Mouse (Mus musculus) neural tube, embryonic 14.5 days (tissue): ENCODE data around the gene Csrnp2. TPM values are rescaled to one million over a fixed set of nuclear protein-coding genes. Genes with fewer than 3 reads are reported as not detected.
A peak's percentile ranks its signal among the peaks of the same experiment; 100 is the strongest.
"Not testable (repeated sequence)": the region's sequence is repeated elsewhere in the genome, so short reads cannot be mapped to it uniquely, and the experiment has no call there.

ENCODE experiments used
- ATAC-seq: fragments of 200-750 bp; cut with Nextera tagmentation; 2 replicates; pipeline ENCODE4 v1.8.0; 2017; ENCODE audit warnings: low read depth, mild to moderate bottlenecking, moderate TSS enrichment, moderate library complexity
- H3K27ac ChIP-seq: fragments of 300-500 bp; sonication (generic); 2 replicates; pipeline ENCODE4 v1.5.1; 2014; ENCODE audit warnings: low read depth, mild to moderate bottlenecking, control low read depth, low read length, moderate library complexity, mixed read lengths
- H3K27me3 ChIP-seq: fragments of 300-500 bp; sonication (generic); 2 replicates; pipeline ENCODE4 v1.6.1; 2014; ENCODE audit warnings: low read length; ENCODE audit not compliant: control insufficient read depth, insufficient read depth
- H3K36me3 ChIP-seq: fragments of 300-500 bp; sonication (generic); 2 replicates; pipeline ENCODE4 v1.6.1; 2014; ENCODE audit warnings: low read length, mixed read lengths; ENCODE audit not compliant: control insufficient read depth, insufficient read depth
- H3K4me1 ChIP-seq: fragments of 300-500 bp; sonication (generic); 2 replicates; pipeline ENCODE4 v1.6.1; 2014; ENCODE audit warnings: low read length; ENCODE audit not compliant: control insufficient read depth, insufficient read depth
- H3K4me2 ChIP-seq: fragments of 300-500 bp; sonication (generic); 2 replicates; pipeline ENCODE4 v1.6.1; 2014; ENCODE audit warnings: mild to moderate bottlenecking, low read depth, low read length, control low read depth
- H3K4me3 ChIP-seq: fragments of 300-500 bp; sonication (generic); 2 replicates; pipeline ENCODE4 v1.5.1; 2014; ENCODE audit warnings: low read depth, low read length, control low read depth, mixed read lengths
- H3K9ac ChIP-seq: fragments of 300-500 bp; sonication (generic); replicated peaks from 2 replicates; pipeline ENCODE4 v1.6.1; 2014; ENCODE audit warnings: low read depth, mild to moderate bottlenecking, control low read depth, low read length, mixed read lengths
- H3K9me3 ChIP-seq: fragments of 300-500 bp; sonication (generic); 2 replicates; pipeline ENCODE4 v1.6.1; 2016; ENCODE audit warnings: low read length; ENCODE audit not compliant: control insufficient read depth
- WGBS: fragments of 180-500 bp; shearing (Covaris S2); extraction: QIAGEN DNeasy Blood & Tissue Kit; methylation state at CpG from one replicate; pipeline ENCODE4 v1.1.7; 2014; 5-methylcytosine and 5-hydroxymethylcytosine counted together
- polyA plus RNA-seq: library from polyadenylated mRNA; unstranded; fragments of >200 nt; fragmentation: Nextera tagmentation; extraction: Ambion mirVana; gene quantifications from 2 replicates; pipeline ENCODE4 v1.2.1, GENCODE M21; 2014

The Csrnp2 gene
- polyA plus RNA-seq, 1 experiment from 2014 or later = 43.0 TPM

DNA sequence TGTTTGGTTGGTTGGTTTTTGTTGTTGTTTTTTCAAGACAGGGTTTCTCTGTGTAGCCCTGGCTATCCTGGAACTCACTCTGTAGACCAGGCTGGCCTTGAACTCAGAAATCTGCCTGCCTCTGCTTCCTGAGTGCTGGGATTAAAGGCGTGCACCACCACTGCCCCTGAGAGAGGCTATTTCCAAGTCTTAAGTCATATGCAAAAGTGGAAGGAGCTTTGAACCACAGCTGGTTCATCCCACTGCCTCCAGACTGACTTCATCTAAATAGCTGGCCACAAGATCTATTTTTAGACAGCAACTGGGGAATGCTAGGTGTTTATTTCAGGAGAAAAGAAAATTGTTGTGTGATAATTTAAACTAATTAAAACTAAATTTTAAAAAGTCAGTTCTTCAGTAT is 7.0 kb downstream of the Csrnp2 start:
- H3K9me3 ChIP-seq, H3K4me2 ChIP-seq, ATAC-seq, H3K27me3 ChIP-seq, H3K27ac ChIP-seq, H3K9ac ChIP-seq, H3K4me3 ChIP-seq: not testable (repeated sequence)
- H3K36me3 ChIP-seq = peaks cover 47% of the 10 kb centered on the region
- 94% methylated on average over 1 of the region's 1 CpGs for WGBS
- H3K4me1 ChIP-seq = peaks cover 24% of the 10 kb centered on the region

DNA sequence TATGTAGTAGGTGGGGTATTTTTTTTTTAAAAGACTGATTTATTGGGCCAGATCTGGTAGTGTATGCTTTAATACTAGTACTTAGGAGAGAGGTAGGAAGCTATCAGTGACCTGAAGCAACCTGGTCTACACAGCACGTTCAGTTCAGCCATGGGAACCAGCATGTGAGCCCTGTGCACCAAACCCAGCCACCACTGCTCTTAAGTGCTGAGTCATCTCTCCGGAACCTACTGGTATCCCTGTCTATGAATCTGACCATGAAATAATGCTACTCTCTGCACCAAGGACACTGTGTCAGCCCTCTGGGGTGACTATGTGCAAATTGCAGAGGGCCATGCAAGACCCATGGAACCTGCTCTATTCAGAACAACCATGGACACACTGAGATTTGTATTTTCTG is 8.2 kb downstream of the Csrnp2 start:
- WGBS = 84% methylated on average over 2 of the region's 2 CpGs
- no peak for ATAC-seq
- H3K36me3 ChIP-seq = peaks cover 59% of the 10 kb centered on the region
- no peak overlapping the region for H3K9ac ChIP-seq
- H3K4me3 ChIP-seq = no peak overlapping the region
- H3K4me2 ChIP-seq = no peak overlapping the region
- peaks cover 12% of the 10 kb centered on the region for H3K4me1 ChIP-seq
- H3K27ac ChIP-seq = no peak overlapping the region
- no peaks in the 10 kb centered on the region for H3K9me3 ChIP-seq
- H3K27me3 ChIP-seq = no peaks in the 10 kb centered on the region

DNA sequence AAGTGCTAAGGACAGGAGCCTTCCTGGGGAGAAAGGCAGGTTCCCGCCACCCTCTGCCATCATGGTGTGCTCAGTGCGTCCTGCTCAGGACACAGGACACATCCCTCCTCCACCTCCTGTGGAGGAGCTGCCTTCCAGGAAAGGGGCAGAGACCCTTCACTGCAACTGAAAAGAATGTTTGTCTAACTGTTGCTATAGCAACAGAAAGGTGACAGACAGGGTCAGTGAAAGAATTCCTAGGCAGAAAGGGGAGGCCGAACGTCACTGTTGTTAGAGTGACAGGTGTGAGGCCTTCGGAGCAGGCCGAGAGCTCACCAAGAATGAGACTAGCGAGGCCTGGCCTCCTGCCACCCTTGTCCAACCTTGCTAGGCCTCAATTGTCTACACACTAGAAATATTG is 8.8 kb downstream of the Csrnp2 start:
- Histone ChIP-seq H3K4me2 (no peak overlapping the region), H3K9me3 (no peaks in the 10 kb centered on the region), H3K4me3 (no peak overlapping the region), H3K27me3 (no peaks in the 10 kb centered on the region), H3K36me3 (peaks cover 64% of the 10 kb centered on the region), H3K27ac (no peak overlapping the region), H3K9ac (no peak overlapping the region), H3K4me1 (0 out of 2 replicates have a peak, but pooled peaks cover 8% of the 10 kb centered on the region)
- no peak for ATAC-seq
- 21% methylated on average over 7 of the region's 7 CpGs for WGBS

DNA sequence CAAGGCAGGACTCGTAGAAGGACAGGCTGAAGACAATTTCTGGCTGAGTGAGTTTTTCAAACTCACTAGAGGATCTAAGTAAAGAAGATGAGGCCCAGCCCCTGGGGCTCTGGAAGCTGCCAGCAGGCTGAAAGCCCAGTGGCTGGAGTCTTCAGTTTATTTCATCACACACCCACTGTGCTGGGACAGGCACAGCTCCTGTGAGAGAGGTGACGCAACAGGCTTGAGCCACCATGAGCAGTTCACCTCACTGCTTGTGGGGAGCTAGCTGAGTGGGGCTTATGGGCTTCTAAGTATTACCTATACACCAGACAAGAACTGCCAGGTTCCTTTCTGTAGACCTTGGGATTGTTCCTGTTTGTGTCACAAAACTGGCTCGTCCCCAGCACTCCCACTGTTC is 9.7 kb downstream of the Csrnp2 start:
- ATAC-seq = no peak
- no peaks in the 10 kb centered on the region for H3K27me3 ChIP-seq
- H3K9me3 ChIP-seq = no peaks in the 10 kb centered on the region
- peaks cover 64% of the 10 kb centered on the region for H3K36me3 ChIP-seq
- H3K9ac ChIP-seq = no peak overlapping the region
- H3K4me2 ChIP-seq = no peak overlapping the region
- H3K4me3 ChIP-seq = no peak overlapping the region
- H3K4me1 ChIP-seq = 0 out of 2 replicates have a peak, but pooled peaks cover 5% of the 10 kb centered on the region
- WGBS = 96% methylated on average over 3 of the region's 3 CpGs
- no peak overlapping the region for H3K27ac ChIP-seq

DNA sequence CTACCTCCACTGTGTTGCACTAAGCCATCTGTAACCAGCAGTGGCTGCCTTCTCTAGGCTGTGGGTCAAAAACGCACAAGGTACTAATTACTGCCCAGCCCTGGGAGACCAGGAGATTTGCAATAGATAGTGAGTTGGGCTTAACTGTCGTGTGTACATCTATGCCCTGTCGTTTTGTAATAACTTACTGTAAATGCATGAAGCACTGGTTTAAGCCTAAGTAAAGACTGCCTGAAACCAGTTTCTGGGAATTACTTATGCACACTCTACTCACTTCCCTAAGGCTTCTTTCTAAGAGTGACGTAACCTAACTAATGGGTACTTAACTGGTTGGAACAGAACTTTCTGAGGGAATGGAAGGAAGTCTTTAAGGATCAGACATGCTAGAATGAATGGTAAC is 16.4 kb downstream of the Csrnp2 start:
- WGBS = 87% methylated on average over 4 of the region's 4 CpGs

DNA sequence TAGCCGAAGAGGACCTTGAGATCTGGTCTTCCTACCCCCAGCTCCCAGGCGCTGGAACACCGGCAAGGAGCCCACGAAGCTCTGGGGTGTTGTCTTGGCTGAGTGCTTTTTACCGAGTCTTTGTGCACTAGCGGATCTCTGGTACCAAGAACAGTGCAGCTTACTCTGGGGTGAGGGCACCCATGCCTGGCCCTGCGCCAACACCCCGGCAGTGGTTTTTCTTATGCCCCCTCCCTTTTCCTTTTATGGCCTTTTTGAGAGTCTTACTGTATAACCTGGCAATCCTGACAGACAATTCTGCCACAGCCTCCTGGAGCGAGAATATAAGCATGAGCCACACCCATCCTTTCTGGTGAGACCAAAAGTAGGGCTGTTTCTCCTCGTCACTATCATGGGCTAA is 16.9 kb downstream of the Csrnp2 start:
- WGBS = 74% methylated on average over 10 of the region's 10 CpGs
- no peak for ATAC-seq

More for the DNA sequence above, 16.4 kb downstream of the Csrnp2 start:
- Histone ChIP-seq H3K4me1 (no peaks in the 10 kb centered on the region), H3K4me2 (no peak overlapping the region), H3K4me3 (no peak overlapping the region), H3K27me3 (no peaks in the 10 kb centered on the region), H3K36me3 (peaks cover 71% of the 10 kb centered on the region), H3K9me3 (no peaks in the 10 kb centered on the region), H3K27ac (no peak overlapping the region), H3K9ac (no peak overlapping the region)
- 0 out of 2 replicates have a peak, but pooled peaks have one; percentile 24 for ATAC-seq

DNA sequence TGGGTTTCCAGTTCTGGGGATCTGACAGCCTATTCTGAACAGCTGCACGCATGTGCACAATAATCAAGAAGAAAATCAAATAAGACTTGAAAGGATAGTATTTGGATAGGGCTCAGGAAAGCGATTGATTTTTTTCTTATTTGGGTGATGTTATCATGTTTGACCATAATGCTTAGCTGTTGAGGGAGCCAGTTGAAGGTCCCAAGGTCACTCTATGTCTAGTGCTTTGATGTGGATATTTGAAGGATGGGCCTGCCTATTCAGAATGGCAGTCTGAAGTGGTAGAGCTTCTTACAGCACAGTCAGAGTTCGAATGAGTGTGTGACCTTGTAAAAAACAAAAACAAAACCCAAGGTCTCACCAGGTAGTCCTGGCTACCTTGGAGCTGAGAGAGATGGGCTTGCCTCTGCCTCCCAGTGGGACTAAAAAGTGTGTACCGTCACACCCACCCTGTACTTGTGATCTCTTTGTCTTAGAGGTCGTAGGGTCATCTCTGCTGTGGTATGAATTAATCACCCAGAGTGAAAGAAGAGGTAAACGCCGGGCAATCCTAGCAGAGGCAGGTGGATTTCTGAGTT is 21.3 kb downstream of the Csrnp2 start:
- H3K27ac ChIP-seq = no peak overlapping the region
- H3K27me3 ChIP-seq = no peaks in the 10 kb centered on the region
- 80% methylated on average over 7 of the region's 7 CpGs for WGBS
- ATAC-seq = no peak
- no peaks in the 10 kb centered on the region for H3K9me3 ChIP-seq
- H3K9ac ChIP-seq = no peak overlapping the region
- no peak overlapping the region for H3K4me3 ChIP-seq
- H3K36me3 ChIP-seq = peaks cover 57% of the 10 kb centered on the region
- no peak overlapping the region for H3K4me2 ChIP-seq
- H3K4me1 ChIP-seq = peaks cover 11% of the 10 kb centered on the region

More for the DNA sequence above, 16.9 kb downstream of the Csrnp2 start:
- H3K4me2 ChIP-seq = no peak overlapping the region
- H3K4me1 ChIP-seq = no peaks in the 10 kb centered on the region
- H3K36me3 ChIP-seq = peaks cover 69% of the 10 kb centered on the region
- H3K9me3 ChIP-seq = no peaks in the 10 kb centered on the region
- H3K4me3 ChIP-seq = no peak overlapping the region
- no peak overlapping the region for H3K9ac ChIP-seq
- no peaks in the 10 kb centered on the region for H3K27me3 ChIP-seq
- H3K27ac ChIP-seq = no peak overlapping the region

DNA sequence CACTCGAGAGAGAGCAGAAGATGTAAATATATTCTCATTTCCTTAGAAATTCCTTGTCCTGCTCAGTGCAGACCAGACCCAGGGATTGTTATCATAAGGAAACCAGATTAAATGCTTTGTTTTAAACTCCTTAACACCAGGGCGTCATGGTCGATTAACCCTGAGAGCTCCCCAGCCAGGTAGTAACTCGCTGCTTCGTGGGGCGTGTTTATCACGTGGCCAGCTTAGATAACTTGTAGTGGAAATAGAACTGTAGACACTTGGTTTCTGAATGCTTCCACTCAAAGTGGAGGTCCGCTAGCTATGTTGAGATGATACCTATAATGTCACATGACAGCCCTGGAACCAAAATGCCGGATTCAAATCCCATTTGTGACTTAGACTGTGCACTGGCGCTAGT is 25.3 kb downstream of the Csrnp2 start:
- H3K9ac ChIP-seq = no peak overlapping the region
- 73% methylated on average over 10 of the region's 10 CpGs for WGBS

DNA sequence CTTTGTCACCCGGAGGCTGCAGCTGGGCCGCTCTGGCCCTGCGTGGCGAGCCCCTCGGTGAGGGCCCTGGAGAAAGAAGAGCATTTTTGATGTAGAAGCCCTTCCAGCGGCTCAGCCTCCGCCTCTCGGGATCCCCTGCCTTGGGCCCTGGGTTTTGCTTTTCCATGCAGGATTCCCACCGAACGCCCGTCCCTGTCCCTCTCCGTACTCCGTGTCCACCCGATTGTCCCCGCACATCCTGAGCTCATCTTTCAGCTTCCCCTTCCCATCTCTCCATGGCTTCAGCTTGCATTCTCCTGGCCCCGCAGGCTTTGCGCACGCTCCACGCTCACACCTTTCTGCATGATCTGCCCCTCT is 26.1 kb downstream of the Csrnp2 start:
- ATAC-seq = 0 out of 2 replicates have a peak, but pooled peaks have one; percentile 18
- H3K4me2 ChIP-seq = peak overlapping the region; percentile 94
- H3K27me3 ChIP-seq = no peaks in the 10 kb centered on the region
- no peaks in the 10 kb centered on the region for H3K9me3 ChIP-seq
- peak overlapping the region; percentile 81 for H3K27ac ChIP-seq
- H3K9ac ChIP-seq = peak overlapping the region; percentile 70
- peaks cover 18% of the 10 kb centered on the region for H3K36me3 ChIP-seq
- H3K4me3 ChIP-seq = peak overlapping the region; percentile 78
- peaks cover 20% of the 10 kb centered on the region for H3K4me1 ChIP-seq
- WGBS = 1% methylated on average over 19 of the region's 19 CpGs

More for the DNA sequence above, 25.3 kb downstream of the Csrnp2 start:
- Histone ChIP-seq H3K9me3 (no peaks in the 10 kb centered on the region), H3K4me1 (peaks cover 20% of the 10 kb centered on the region), H3K27me3 (no peaks in the 10 kb centered on the region), H3K27ac (no peak overlapping the region), H3K4me3 (peak overlapping the region; percentile 78), H3K36me3 (peaks cover 22% of the 10 kb centered on the region), H3K4me2 (peak overlapping the region; percentile 94)
- ATAC-seq = no peak
